Mouse (Mus musculus) heart, embryonic 12.5 days (tissue): ENCODE results near the gene Apobec3. TPM values are rescaled to one million over a fixed set of nuclear protein-coding genes. Genes with fewer than 3 reads are reported as not detected.

Experiments used
- polyA plus RNA-seq: library from polyadenylated mRNA; unstranded; fragments of >200 nt; fragmentation: Nextera tagmentation; extraction: Ambion mirVana; gene quantifications from 2 replicates; pipeline ENCODE4 v1.2.1, GENCODE M21; 2016

Gene Apobec3
- polyA plus RNA-seq, 1 experiment from 2014 or later, result 12.2 TPM

Other genes starting within 250 kb of the Apobec3 start
- gene Fam227a, start 232.7 kb upstream of the Apobec3 start, polyA plus RNA-seq, result 0.60 and 0.93 TPM in 2 replicates
- gene Cby1, start 232.5 kb upstream of the Apobec3 start, polyA plus RNA-seq, result 40.9 and 42.0 TPM in 2 replicates
- gene Tomm22, start 220.8 kb upstream of the Apobec3 start, polyA plus RNA-seq, result 234 and 237 TPM in 2 replicates
- gene Josd1, start 203.7 kb upstream of the Apobec3 start, polyA plus RNA-seq, result 29.0 and 29.1 TPM in 2 replicates
- 32.8 and 33.6 TPM in 2 replicates for gene Gtpbp1, start 200.8 kb upstream of the Apobec3 start, polyA plus RNA-seq
- gene Sun2, start 149.1 kb upstream of the Apobec3 start, polyA plus RNA-seq, result 4.5 and 4.9 TPM in 2 replicates
- gene Dnal4, start 113.8 kb upstream of the Apobec3 start, polyA plus RNA-seq, result 37.1 TPM in 2 replicates
- gene Nptxr, start 86.9 kb upstream of the Apobec3 start, polyA plus RNA-seq, result 2.6 and 2.7 TPM in 2 replicates
- gene Npcd, start 57.4 kb upstream of the Apobec3 start, polyA plus RNA-seq, result 0.21 TPM in 1 of 2 replicates, not detected in the other
- gene Cbx6, start 57.0 kb upstream of the Apobec3 start, polyA plus RNA-seq, result 34.5 and 38.0 TPM in 2 replicates
- gene Cbx7, start 79.5 kb downstream of the Apobec3 start, polyA plus RNA-seq, result 1.4 and 1.7 TPM in 2 replicates
- gene Pdgfb, start 123.3 kb downstream of the Apobec3 start, polyA plus RNA-seq, result 1.7 and 2.3 TPM in 2 replicates
- 17.2 and 19.0 TPM in 2 replicates for gene Syngr1, start 199.7 kb downstream of the Apobec3 start, polyA plus RNA-seq
- 601 and 631 TPM in 2 replicates for gene Rpl3, start 200.2 kb downstream of the Apobec3 start, polyA plus RNA-seq
- gene Tab1, start 241.5 kb downstream of the Apobec3 start, polyA plus RNA-seq, result 30.5 TPM in 2 replicates